Mouse (Mus musculus) kidney, adult 2 months (tissue): Measurements from ENCODE around the gene Wdr89.

ENCODE experiments used
- CTCF ChIP-seq: fragments of 200-500 bp; conservative IDR thresholded peaks from 2 replicates; pipeline ENCODE4 v1.5.1; 2011; ENCODE audit warnings: low read depth, mild to moderate bottlenecking, control low read depth, low read length, moderate library complexity, mixed read lengths; ENCODE audit not compliant: insufficient read depth, insufficient read length
- POLR2A ChIP-seq: fragments of 200-500 bp; IDR thresholded peaks from one replicate; pipeline ENCODE4 v1.6.1; 2011; ENCODE audit warnings: low read depth, low read length, control low read depth

- no peak for TF ChIP-seq CTCF
- no peak for TF ChIP-seq POLR2A
These were observed 70.3 kb downstream of the Wdr89 start for GRCm38 (mm10) chr12:75598988-75599387.
